Mouse (Mus musculus) limb, embryonic 15.5 days (tissue): Measurements from ENCODE around the gene Nsfl1c. TPM values are rescaled to one million over a fixed set of nuclear protein-coding genes. Genes with fewer than 3 reads are reported as not detected.
"Not testable (repeated sequence)": the region's sequence is repeated elsewhere in the genome, so short reads cannot be mapped to it uniquely, and the experiment has no call there.

Source experiments
- ATAC-seq: fragments of 200-750 bp; cut with Nextera tagmentation; 2 replicates; pipeline ENCODE4 v1.8.0; 2017; ENCODE audit warnings: low read depth, moderate TSS enrichment; ENCODE audit not compliant: insufficient number of reproducible peaks, low FRiP score, low TSS enrichment
- H3K27ac ChIP-seq: fragments of 300-500 bp; sonication (generic); 2 replicates; pipeline ENCODE4 v1.5.1; 2015; ENCODE audit warnings: moderate library complexity, mild to moderate bottlenecking, inconsistent platforms
- H3K27me3 ChIP-seq: fragments of 300-500 bp; sonication (generic); 2 replicates; pipeline ENCODE4 v1.6.1; 2015; ENCODE audit warnings: inconsistent platforms
- H3K36me3 ChIP-seq: fragments of 300-500 bp; sonication (generic); 2 replicates; pipeline ENCODE4 v1.6.1; 2015; ENCODE audit warnings: inconsistent platforms
- H3K4me1 ChIP-seq: fragments of 300-500 bp; sonication (generic); 2 replicates; pipeline ENCODE4 v1.6.1; 2015; ENCODE audit warnings: inconsistent platforms
- H3K4me2 ChIP-seq: fragments of 300-500 bp; sonication (generic); 2 replicates; pipeline ENCODE4 v1.6.1; 2015; ENCODE audit warnings: mild to moderate bottlenecking, inconsistent platforms
- H3K4me3 ChIP-seq: fragments of 300-500 bp; sonication (generic); 2 replicates; pipeline ENCODE4 v1.5.1; 2015; ENCODE audit warnings: mild to moderate bottlenecking, inconsistent platforms
- H3K9ac ChIP-seq: fragments of 300-500 bp; sonication (generic); 2 replicates; pipeline ENCODE4 v1.6.1; 2015; ENCODE audit warnings: inconsistent platforms
- H3K9me3 ChIP-seq: fragments of 300-500 bp; sonication (generic); 2 replicates; pipeline ENCODE4 v1.6.1; 2016; ENCODE audit warnings: inconsistent platforms
- whole genome bisulfite sequencing: fragments of 180-500 bp; shearing (Covaris S2); methylation state at CpG from one replicate; pipeline ENCODE4 v1.1.7; 2015; 5-methylcytosine and 5-hydroxymethylcytosine counted together
- polyA plus RNA-seq: library from polyadenylated mRNA; unstranded; fragments of >200 nt; fragmentation: Nextera tagmentation; extraction: Ambion mirVana; gene quantifications from 2 replicates; pipeline ENCODE4 v1.2.1, GENCODE M21; 2015

The Nsfl1c gene
- polyA plus RNA-seq = 231 and 232 TPM in 2 replicates

DNA sequence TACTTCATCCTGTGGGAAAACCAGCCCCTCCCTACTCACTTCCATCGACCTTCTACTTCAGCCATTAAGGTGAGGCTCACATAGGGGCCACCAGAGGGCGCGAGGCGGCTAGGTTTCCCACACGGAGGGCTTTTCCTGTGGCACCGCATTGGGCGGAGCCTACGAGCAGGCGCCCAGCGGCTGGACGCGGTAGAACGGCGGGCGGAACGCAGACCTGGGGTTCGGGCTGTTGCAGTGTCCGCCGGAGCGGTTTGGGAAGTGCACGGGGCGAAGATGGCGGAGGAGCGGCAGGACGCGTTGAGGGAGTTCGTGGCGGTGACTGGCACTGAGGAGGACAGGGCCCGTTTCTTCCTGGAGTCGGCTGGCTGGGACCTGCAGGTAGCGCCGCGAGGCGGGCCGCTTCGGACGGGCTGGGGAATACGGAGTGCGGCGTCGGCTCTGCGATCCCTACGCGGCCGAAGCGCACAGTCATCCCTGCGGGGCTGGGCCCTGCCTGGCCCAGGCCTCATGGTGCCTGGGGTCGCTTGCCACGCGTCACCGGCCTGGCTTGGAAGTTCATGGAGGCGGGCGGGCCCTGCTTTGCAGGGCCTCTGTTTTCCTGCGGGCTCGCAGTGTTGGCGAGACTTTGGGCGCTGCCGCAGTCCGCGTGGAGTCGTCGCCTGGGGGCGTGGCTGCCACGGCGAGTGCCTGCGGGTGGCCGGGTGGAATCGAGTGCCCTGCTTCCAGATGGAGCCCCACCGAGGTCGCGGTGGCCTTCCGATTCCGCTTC, at the start of gene Nsfl1c:
Gene Nsfl1c (plus strand): TSS at position 148 of the 769 bp plus-strand sequence.
- Histone ChIP-seq H3K4me1 (peaks cover 10% of the 10 kb centered on the region), H3K9ac (peak within 1 kb of the TSS; percentile 98), H3K27me3 (no peaks in the 10 kb centered on the region), H3K4me3 (peak within 1 kb of the TSS; percentile 98), H3K4me2 (peak within 1 kb of the TSS; percentile 74), H3K27ac (peak within 1 kb of the TSS; percentile 67), H3K36me3 (peaks cover 27% of the 10 kb centered on the region), H3K9me3 (no peaks in the 10 kb centered on the region)
- whole genome bisulfite sequencing = under 1% methylated on average over 73 of the region's 73 CpGs
- peak; percentile 97 for ATAC-seq

DNA sequence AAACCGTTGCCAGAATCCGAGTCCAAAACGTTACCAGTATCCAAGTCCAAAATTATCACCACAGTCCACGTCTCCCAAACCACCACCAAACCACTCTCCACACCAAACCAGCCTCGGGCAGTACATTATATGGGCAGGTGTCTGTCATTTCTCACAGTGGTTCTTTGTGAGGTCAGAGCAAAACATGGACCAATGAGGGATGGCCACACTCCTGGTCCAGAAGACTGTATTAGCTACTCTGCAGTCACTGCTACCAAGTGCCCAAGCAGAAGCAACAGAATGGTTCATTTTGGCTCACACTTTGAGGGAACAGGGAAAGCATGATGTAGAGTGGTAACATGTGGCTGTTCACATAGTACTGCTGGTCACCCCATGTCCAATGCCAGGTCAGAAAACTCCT, 17.9 kb upstream of the Nsfl1c start, which contains the start of gene 4921509C19Rik:
Gene 4921509C19Rik (minus strand): TSS at position 101 of the 400 bp plus-strand sequence.
- H3K9ac ChIP-seq, H3K4me2 ChIP-seq, H3K27me3 ChIP-seq, ATAC-seq, H3K9me3 ChIP-seq, H3K27ac ChIP-seq, H3K4me1 ChIP-seq, H3K36me3 ChIP-seq, H3K4me3 ChIP-seq: not testable (repeated sequence)
- WGBS = 81% methylated on average over 5 of the region's 5 CpGs

DNA sequence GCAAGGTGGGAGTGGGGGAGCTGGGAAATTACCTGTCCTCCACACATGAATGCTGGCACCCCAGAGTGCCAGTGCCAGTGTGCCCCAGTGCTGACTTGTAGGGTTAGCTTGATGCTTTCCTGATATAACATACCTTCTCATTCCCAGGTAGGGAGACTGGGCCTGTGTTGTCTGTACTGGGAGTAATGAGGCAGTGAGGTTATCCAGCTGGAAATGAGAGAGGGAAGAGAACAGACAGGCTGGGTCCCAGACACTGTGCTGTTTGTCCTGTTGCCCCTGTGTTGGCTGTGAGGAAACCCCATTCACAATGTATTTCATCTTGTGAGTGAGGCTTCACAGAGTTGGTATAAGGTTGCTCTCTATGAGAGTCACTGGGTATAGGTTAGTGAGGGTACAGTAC, 7.5 kb upstream of the Nsfl1c start:
- Histone ChIP-seq H3K27me3 (peaks cover 3% of the 10 kb centered on the region; the same call in 1 of the 2 replicates), H3K4me1 (no peaks in the 10 kb centered on the region), H3K27ac (no peak overlapping the region), H3K9ac (no peak overlapping the region), H3K9me3 (no peaks in the 10 kb centered on the region), H3K36me3 (no peaks in the 10 kb centered on the region), H3K4me3 (no peak overlapping the region), H3K4me2 (no peak overlapping the region)
- no peak for ATAC-seq

DNA sequence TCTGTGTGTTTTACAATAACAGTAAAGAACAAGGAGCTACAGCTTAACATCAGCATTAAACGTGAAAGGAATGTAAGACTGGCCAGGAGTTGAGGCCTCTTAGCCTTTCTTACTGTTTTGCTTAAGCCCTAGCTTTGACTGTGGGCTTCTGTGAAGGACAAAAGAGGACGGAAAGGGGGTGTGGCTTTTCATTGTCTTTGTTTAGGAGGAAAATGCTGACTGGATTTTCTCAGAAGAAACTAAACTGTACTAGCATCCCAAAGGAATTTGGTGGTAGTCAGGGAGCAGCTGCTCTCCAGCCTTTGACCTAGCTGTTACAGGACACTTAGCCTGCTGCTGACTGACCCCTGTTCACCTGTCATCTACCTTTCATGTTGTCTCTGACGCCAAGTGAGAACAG, 4.4 kb downstream of the Nsfl1c start:
- no peak overlapping the region for H3K4me3 ChIP-seq
- no peaks in the 10 kb centered on the region for H3K9me3 ChIP-seq
- no peaks in the 10 kb centered on the region for H3K27me3 ChIP-seq
- 72% methylated on average over 3 of the region's 3 CpGs for WGBS
- peaks cover 10% of the 10 kb centered on the region for H3K4me1 ChIP-seq
- peaks cover 61% of the 10 kb centered on the region for H3K36me3 ChIP-seq
- no peak overlapping the region for H3K27ac ChIP-seq
- H3K9ac ChIP-seq = no peak overlapping the region
- ATAC-seq = no peak
- no peak overlapping the region for H3K4me2 ChIP-seq

DNA sequence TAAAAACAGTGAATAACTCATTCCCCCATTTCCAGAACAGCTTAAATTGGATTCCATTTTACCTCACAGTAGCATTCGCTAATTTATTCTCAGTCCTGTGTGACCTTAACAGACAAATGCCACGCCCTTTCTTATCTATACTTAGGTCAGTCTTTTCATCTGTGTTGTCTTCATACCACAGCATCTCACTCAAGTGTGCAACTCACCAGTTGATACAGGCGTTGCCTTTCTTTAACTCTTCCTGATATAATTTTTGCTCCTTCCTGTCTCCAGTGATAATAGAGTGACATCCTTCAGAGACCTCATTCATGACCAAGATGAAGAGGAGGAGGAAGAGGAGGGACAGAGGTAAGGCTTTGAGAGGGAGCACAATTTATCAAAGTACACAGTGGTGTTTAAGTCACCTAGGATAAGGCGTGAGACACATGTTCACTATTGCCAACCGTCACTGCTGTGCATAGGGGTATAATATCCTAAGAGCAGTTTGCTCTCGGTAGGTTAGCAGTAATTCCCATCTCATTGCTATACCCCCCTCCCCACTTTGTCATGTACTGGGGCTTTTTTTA, 6.5 kb downstream of the Nsfl1c start:
- 90% methylated on average over 6 of the region's 6 CpGs for whole genome bisulfite sequencing
- no peak for ATAC-seq
- Histone ChIP-seq H3K9ac (no peak overlapping the region), H3K27me3 (no peaks in the 10 kb centered on the region), H3K4me1 (0 out of 2 replicates have a peak, but pooled peaks cover 3% of the 10 kb centered on the region), H3K36me3 (peaks cover 79% of the 10 kb centered on the region), H3K9me3 (no peaks in the 10 kb centered on the region), H3K27ac (no peak overlapping the region), H3K4me3 (no peak overlapping the region), H3K4me2 (no peak overlapping the region)

DNA sequence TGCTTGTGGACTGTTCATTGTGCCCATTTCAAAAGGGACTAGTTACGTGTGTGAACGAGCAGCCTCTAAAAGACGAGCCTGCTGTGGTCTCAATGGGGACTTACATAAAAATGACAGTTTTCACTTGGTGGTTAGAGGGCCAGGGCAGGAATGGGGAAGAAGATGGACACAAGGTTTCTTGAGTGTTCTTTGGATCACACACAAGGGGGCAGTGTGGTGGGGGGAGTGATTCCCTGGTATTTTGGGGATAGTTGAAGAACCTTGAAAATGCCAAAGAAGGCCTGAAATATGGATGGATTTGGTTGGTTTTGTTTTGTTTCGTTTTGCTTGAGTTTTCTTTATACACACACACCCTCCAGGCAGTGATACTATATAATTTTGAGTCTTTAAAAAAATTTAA, 10.2 kb downstream of the Nsfl1c start:
- WGBS = 71% methylated on average over 4 of the region's 4 CpGs
- Histone ChIP-seq H3K4me1 (no peaks in the 10 kb centered on the region), H3K9me3 (no peaks in the 10 kb centered on the region), H3K27ac (no peak overlapping the region), H3K9ac (no peak overlapping the region), H3K36me3 (peaks cover 81% of the 10 kb centered on the region), H3K4me3 (no peak overlapping the region), H3K4me2 (no peak overlapping the region), H3K27me3 (no peaks in the 10 kb centered on the region)
- ATAC-seq = no peak

DNA sequence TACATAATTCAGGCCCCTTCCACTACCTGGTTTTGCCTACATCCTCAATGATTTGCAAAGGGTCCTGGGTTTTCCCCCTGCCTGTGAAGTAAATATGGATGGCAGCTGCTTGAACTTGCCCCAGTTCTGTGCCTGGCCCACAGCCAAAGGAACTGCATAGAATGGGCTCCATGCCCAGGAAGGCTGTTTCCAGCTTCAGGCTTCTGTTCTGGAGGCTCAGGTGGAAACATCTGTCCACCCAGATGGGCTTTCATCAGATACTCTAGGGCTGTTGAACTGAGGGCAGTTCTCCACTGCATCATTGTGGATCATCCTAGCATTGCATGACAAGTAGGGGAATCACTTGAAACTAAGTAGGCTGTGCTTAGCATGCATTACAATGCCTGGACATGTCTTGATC, 18.2 kb downstream of the Nsfl1c start:
- Histone ChIP-seq H3K36me3 (peaks cover 88% of the 10 kb centered on the region), H3K4me2 (no peak overlapping the region), H3K9ac (no peak overlapping the region), H3K4me3 (no peak overlapping the region), H3K9me3 (no peaks in the 10 kb centered on the region), H3K27me3 (no peaks in the 10 kb centered on the region), H3K27ac (no peak overlapping the region), H3K4me1 (peaks cover 3% of the 10 kb centered on the region; the same call in 1 of the 2 replicates)
- no peak for ATAC-seq

DNA sequence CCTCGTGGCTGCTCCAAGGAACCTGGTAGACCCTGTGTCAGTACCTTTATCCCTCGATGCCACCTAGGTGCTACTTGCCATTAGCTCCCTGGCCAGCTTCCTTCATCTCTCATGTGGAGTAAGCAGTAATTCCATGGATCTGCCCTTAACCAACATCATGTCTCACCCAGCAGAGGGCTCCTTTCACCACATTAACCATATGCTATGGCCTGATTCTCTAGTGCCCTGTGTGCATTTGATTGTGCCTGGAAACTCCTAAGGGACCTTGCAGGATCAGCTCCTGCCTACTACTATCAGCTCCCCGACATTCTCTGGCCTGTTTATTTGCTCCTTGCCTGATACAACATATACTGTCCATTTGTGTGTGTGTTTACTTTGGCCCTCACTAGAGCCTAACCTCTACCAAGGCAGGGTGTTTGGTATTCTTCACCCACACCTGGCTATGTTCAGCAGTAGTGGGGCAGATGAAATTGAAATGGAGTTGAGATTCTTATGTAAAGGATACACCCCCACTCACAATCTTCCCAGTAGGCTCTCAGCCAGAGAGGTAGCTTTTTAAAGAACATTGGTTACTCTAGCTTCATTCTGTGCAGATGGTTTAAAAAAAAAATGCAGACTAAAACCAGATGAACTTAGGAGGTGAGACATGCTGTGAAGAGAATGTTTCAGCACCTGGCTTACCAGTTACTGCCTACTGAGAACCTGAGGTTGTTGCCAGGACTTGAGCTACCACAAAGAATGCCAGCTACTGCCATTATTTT, 19.7 kb downstream of the Nsfl1c start:
- Histone ChIP-seq H3K27ac (no peak overlapping the region), H3K4me3 (no peak overlapping the region), H3K27me3 (no peaks in the 10 kb centered on the region), H3K9me3 (no peaks in the 10 kb centered on the region), H3K36me3 (peaks cover 80% of the 10 kb centered on the region), H3K4me1 (peaks cover 3% of the 10 kb centered on the region; the same call in 1 of the 2 replicates), H3K4me2 (no peak overlapping the region), H3K9ac (no peak overlapping the region)
- 81% methylated on average over 3 of the region's 3 CpGs for WGBS
- ATAC-seq = no peak

DNA sequence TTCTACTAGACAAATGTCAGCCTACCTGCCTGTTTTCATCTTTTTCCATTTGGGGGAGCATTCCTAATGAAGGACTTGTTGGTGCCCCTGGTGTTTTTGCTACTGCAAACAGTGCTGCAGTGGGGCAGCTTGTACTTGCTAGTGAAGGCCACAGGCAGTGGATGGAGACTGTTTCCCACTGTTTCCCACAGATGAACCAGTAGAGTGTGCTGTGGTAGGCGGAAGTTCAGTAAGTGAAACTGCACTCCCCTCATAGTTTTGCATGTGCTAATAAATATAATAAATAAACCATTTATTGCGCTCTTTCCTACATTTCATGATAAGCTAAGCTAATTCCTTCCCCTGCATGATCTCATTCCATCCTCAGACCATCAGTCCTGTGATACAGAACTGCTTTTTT, 25.0 kb downstream of the Nsfl1c start:
- H3K4me1 ChIP-seq = no peaks in the 10 kb centered on the region
- H3K4me3 ChIP-seq = no peak overlapping the region
- 92% methylated on average over 2 of the region's 2 CpGs for WGBS
- H3K9me3 ChIP-seq = no peaks in the 10 kb centered on the region
- no peak overlapping the region for H3K9ac ChIP-seq
- no peak overlapping the region for H3K27ac ChIP-seq
- H3K36me3 ChIP-seq = peaks cover 49% of the 10 kb centered on the region
- H3K27me3 ChIP-seq = no peaks in the 10 kb centered on the region
- ATAC-seq = no peak
- no peak overlapping the region for H3K4me2 ChIP-seq

DNA sequence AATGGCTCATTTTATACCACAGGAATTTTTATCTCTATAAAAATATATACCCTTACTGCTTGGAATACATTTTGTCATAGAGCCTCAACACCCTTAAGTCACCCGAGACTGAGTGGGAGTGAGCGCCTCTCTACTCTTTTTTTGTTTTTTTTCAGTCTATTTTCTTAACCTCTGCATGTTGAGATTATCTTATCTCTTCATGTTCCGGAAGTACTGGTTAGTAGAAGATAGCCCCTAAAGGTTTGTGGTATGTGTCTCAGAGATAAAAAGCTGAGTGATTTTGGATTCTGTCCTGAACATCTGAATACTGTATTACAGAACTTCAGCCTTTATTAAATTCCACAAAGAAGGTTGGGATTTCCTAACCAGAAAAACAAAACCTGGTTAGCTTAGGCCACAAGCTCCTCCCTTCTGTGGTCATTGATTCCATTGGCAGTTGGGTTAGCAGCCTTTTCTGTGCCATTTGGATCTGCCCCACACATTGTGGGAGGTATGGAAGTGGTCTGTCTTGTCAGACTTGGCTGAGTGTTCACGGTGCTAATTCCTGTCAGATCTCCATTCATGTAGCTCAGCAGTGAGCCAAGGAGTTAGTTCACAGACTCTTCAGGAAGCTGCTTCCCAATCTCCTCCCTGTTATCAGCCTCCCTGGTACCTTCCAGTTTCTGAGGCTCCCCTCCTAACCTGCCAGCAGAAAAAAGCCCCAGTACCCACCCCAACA, 30.5 kb downstream of the Nsfl1c start:
- Histone ChIP-seq H3K27me3 (no peaks in the 10 kb centered on the region), H3K4me2 (no peak overlapping the region), H3K27ac (no peak overlapping the region), H3K4me3 (no peak overlapping the region), H3K9me3 (no peaks in the 10 kb centered on the region), H3K9ac (no peak overlapping the region), H3K36me3 (peaks cover 18% of the 10 kb centered on the region; the same call in 1 of the 2 replicates), H3K4me1 (no peaks in the 10 kb centered on the region)
- 67% methylated on average over 4 of the region's 4 CpGs for WGBS
- no peak for ATAC-seq

DNA sequence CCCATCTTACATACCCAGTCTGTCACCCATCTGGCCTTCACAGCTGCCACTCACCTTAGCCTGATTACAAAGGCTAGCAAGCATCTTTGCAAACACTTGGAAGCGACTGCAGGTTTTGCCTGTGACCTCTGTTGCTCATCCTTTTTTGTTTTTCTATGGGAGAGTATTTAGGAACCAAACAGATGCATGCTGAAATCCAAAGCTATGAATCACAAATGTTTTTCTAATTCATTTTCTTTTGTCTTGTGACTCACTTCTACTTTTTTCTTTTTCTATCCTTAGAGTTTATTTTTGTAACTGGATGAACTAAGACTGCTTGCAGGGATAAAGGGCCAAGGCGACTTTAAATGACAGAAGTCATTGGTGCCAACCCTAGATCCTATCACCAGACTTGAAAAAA, 31.5 kb downstream of the Nsfl1c start:
- no peak overlapping the region for H3K4me2 ChIP-seq
- H3K9ac ChIP-seq = no peak overlapping the region
- H3K4me3 ChIP-seq = no peak overlapping the region
- H3K27me3 ChIP-seq = no peaks in the 10 kb centered on the region
- no peak for ATAC-seq
- no peaks in the 10 kb centered on the region for H3K9me3 ChIP-seq
- H3K27ac ChIP-seq = no peak overlapping the region
- WGBS = 72% methylated on average over 2 of the region's 2 CpGs
- H3K4me1 ChIP-seq = no peaks in the 10 kb centered on the region
- H3K36me3 ChIP-seq = peaks cover 11% of the 10 kb centered on the region; the same call in 1 of the 2 replicates
